Mouse (Mus musculus): ENCODE measurements at regions not wholly inside any gene's neighbourhood (a gene's known extent, or its start where the extent isn't known, plus 50 kb on each side); places are given as distances from the start of the nearest gene placed in this dataset.

DNA sequence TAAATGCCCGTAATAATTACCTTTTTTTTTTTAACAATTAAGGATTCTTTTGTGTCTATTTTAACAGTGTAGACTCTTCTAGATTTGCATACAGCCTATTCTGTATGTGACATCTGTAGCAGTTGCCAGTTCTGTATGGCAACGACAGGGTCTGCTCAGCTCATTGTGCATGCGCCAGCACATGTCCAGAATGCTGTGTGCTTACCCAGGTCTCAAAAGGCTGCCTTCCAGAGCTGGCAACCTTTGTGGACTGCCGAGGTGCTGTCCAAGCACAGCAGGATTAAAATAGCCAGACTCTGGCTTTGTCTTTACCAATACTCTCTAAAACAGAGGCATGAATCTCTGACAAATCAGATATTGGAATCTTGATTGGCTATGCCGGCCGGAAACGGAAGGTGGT lies 105.0 kb upstream of the Ntm start:
- TF ChIP-seq POLR2A (IDR thresholded peaks at IDR 0.05; ENCODE audit: insufficient read depth, low read depth, low read length) (no peak), CTCF (IDR thresholded peaks at IDR 0.05; ENCODE audit: insufficient read depth, low read depth, low read length) (no peak)
